Mouse (Mus musculus): ENCODE results near the gene Gstp3.

GRCm38 (mm10) chr19:4101466-4101865, 42.1 kb upstream of the Gstp3 start:
- TF ChIP-seq POLR2A (IDR thresholded peaks at IDR 0.05; ENCODE audit: low read depth, low read length) = no peak
- no peak for TF ChIP-seq CTCF (conservative IDR thresholded peaks at IDR 0.05; ENCODE audit: insufficient read depth, insufficient read length, low read depth, low read length)

Measured in kidney, adult 2 months (tissue).